Mouse (Mus musculus): Measurements from ENCODE around the gene Gm26558. TPM values are rescaled to one million over a fixed set of nuclear protein-coding genes. Genes with fewer than 3 reads are reported as not detected.

Gm26558 gene
- polyA plus RNA-seq (2015; fragmentation: Nextera tagmentation; extraction: Ambion mirVana) = 4.9 and 5.6 TPM in 2 replicates

DNA sequence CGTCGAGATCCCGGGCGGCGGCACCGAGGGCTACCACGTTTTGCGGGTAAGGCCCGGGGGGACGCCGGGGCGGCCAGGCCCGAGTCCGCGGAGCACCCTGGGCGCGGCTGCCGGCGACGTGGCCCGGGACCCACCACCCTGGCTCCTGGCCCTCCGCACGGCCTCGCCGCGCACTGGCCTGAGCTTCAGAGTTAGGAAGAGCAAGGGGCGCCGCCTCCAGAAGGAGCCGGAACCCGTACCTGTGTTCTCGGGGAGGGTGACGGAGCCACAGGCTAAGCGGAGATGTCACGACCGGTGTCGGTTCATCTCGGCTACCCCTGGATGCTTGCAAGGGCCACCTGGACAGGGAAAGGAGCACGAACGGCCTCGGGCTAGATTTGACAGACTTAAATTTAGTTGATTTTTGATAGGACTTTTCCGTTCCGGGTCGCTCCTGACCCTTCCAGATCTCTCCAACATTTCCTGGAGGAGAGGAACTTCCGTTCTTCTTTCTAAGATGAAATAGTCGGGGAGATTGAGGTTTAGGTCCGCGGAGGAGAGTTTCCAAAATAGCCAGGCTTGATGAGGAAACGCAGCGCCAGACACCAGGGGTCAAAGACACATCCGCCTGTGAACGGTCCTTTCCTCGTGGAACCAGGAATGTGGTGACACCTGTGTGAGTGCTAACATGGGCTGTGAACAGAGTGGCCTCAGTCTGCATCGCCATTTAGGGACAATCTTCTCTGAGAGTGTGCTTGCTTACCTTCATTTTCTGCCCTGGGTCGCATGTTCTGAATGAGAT lies at the start of gene Gm26558:
TSS of gene Gm26558 (minus strand) at position 394 of the 781 bp plus-strand sequence.
- H3K9me3 ChIP-seq (replicated peaks) = no peaks in the 10 kb centered on the region
- peak within 1 kb of the TSS; percentile 95 for H3K9ac ChIP-seq
- peak within 1 kb of the TSS; percentile 93 for H3K27ac ChIP-seq (replicated peaks)
- WGBS = under 1% methylated on average over 54 of the region's 54 CpGs
- peak within 1 kb of the TSS; percentile 98 for H3K4me3 ChIP-seq (replicated peaks)
- H3K4me2 ChIP-seq (replicated peaks) = peak within 1 kb of the TSS; percentile 71
- ATAC-seq (ENCODE audit: insufficient number of reproducible peaks, low FRiP score, low TSS enrichment, low read depth) = peak; percentile 78
- 0 out of 2 replicates have a peak, but pooled peaks cover 3% of the 10 kb centered on the region for H3K36me3 ChIP-seq
- H3K4me1 ChIP-seq = peaks cover 14% of the 10 kb centered on the region
- no peaks in the 10 kb centered on the region for H3K27me3 ChIP-seq

DNA sequence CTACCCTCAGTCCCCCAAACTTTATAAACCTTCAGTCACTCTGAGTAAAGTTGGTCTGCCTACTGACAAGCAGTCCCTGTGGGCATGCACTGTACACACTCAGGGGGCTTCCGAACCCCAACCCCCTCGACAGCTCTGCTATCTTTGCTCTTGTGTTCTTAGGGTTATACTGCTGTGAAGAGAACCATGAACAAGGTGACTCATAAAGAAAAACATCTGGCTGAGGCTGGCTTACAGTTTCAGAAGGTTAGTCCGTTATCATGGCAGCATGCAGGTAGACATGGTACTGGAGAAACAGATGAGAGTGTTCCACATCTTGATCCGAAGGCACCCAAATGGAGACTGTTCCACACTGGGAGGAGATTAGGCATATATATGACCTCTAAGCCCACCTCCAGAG lies 49.0 kb upstream of the Gm26558 start:
- peaks cover 45% of the 10 kb centered on the region for H3K36me3 ChIP-seq
- 91% methylated on average over 4 of the region's 4 CpGs for WGBS

DNA sequence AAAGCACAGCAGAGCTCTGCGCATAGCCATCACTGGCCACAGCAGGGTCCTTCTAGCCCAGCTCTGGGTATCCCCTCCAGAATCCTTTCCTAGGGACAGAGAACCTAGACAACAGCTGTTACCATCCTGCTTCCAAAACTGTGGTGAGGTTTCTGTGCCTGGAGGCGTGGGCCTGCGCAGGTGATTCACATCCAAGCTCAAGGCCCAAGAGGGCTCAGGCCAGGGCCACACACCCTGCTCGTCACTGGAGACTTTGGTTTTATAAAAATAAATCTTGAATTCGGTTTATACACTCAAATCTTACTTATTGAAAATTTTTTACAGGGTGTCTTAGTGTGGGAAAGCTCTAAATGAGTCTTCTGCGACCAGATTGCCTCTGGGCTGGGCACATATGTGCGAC lies 48.3 kb upstream of the Gm26558 start:
- H3K4me1 ChIP-seq = peaks cover 11% of the 10 kb centered on the region; the same call in 1 of the 2 replicates
- peaks cover 38% of the 10 kb centered on the region for H3K36me3 ChIP-seq
- WGBS = 90% methylated on average over 7 of the region's 7 CpGs
- ATAC-seq (ENCODE audit: insufficient number of reproducible peaks, low FRiP score, low TSS enrichment, low read depth) = no peak
- no peak overlapping the region for H3K4me2 ChIP-seq (replicated peaks)
- H3K27me3 ChIP-seq = no peaks in the 10 kb centered on the region
- no peak overlapping the region for H3K27ac ChIP-seq (replicated peaks)
- no peak overlapping the region for H3K4me3 ChIP-seq (replicated peaks)
- H3K9ac ChIP-seq = no peak overlapping the region
- no peaks in the 10 kb centered on the region for H3K9me3 ChIP-seq (replicated peaks)

More for the DNA sequence above, 49.0 kb upstream of the Gm26558 start:
- Histone ChIP-seq H3K27me3 (no peaks in the 10 kb centered on the region), H3K4me1 (peaks cover 11% of the 10 kb centered on the region; the same call in 1 of the 2 replicates), H3K9me3 (replicated peaks) (no peaks in the 10 kb centered on the region), H3K4me2 (replicated peaks) (no peak overlapping the region), H3K9ac (no peak overlapping the region), H3K4me3 (replicated peaks) (no peak overlapping the region), H3K27ac (replicated peaks) (no peak overlapping the region)
- ATAC-seq (ENCODE audit: insufficient number of reproducible peaks, low FRiP score, low TSS enrichment, low read depth) = no peak

DNA sequence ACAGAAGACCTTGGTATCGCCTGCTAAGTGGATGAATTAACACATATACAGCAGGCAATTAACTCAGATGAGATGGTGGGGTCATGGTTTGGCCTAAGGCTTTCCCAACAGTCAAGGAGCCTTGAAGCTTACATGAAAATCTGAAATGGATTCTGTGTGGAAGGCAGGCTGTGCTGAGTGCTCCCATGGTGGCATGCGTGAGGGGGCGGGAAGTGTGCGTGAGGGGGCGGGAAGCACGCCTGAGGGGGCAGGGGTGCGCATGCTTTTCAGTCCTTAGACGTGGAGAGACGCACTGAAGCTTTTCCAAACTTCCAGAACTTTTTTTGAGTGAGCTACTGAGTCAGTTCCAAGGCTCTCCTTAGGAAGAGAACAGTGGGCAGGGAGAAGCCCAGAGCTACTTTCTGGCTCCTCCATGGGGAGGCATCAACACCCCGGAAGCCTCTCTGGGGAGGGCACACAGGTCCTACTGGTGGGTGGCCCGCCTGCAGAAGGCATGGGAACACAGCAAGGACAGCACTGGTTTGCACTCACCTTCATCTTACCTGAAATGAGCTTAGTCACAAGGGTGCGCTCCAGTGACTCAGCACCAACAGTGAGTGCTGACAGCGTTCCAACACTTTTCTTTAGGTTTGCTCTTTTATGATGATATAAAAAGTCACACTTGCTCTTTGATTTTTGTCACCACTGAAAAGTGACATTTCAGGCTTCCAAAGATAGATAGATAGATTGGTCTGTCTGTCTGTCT lies 47.2 kb upstream of the Gm26558 start:
- no peak overlapping the region for H3K9ac ChIP-seq
- H3K36me3 ChIP-seq = peaks cover 33% of the 10 kb centered on the region
- H3K27me3 ChIP-seq = no peaks in the 10 kb centered on the region
- ATAC-seq (ENCODE audit: insufficient number of reproducible peaks, low FRiP score, low TSS enrichment, low read depth) = no peak
- no peaks in the 10 kb centered on the region for H3K9me3 ChIP-seq (replicated peaks)
- H3K4me3 ChIP-seq (replicated peaks) = no peak overlapping the region
- 71% methylated on average over 13 of the region's 13 CpGs for WGBS
- no peak overlapping the region for H3K27ac ChIP-seq (replicated peaks)
- peaks cover 17% of the 10 kb centered on the region for H3K4me1 ChIP-seq
- H3K4me2 ChIP-seq (replicated peaks) = no peak overlapping the region

DNA sequence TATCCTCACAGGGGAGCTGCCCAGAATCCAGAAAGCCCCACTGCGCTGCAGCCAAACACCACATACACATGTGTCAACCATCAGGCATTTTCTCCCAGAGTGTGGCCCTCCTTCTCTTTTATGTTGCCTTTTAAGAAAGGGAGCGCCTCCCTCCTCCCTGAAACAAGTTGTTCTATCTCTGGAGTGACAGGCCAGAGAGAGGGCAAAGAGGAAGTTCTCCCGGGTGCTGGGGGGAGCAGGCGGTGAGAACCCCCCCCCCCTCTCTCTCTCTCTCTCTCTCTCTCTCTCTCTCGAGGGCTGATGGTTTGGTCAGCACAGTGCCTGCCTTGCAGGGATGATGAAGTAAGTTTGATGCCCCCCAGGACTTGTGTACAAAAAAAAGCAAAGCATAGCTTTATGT lies 40.5 kb upstream of the Gm26558 start:
- Histone ChIP-seq H3K9ac (no peak overlapping the region), H3K9me3 (replicated peaks) (no peaks in the 10 kb centered on the region)

DNA sequence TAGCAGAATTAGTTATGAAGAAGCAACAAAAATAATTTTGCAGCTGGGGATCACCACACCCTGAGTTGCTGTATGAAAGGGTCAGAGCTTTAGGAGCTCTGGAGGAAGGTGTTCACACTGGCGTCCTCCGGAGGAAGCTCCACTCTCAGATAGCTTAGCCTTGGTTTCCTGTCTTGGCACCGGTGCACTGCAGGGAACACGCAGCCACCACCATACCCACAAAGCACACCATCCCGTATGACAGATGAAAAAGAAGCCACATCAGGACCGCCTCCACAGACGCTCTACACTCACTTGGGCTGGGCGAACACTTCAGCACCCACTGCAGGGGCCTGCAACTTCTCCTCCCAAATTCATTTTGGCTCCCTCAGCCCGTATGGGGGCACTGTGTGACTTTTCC lies 39.7 kb upstream of the Gm26558 start:
- Histone ChIP-seq H3K36me3 (no peaks in the 10 kb centered on the region), H3K9me3 (replicated peaks) (no peaks in the 10 kb centered on the region), H3K27ac (replicated peaks) (no peak overlapping the region), H3K4me3 (replicated peaks) (no peak overlapping the region), H3K4me2 (replicated peaks) (no peak overlapping the region), H3K27me3 (no peaks in the 10 kb centered on the region), H3K4me1 (peaks cover 6% of the 10 kb centered on the region; the same call in 1 of the 2 replicates), H3K9ac (no peak overlapping the region)
- ATAC-seq (ENCODE audit: insufficient number of reproducible peaks, low FRiP score, low TSS enrichment, low read depth) = no peak
- WGBS = 44% methylated on average over 9 of the region's 9 CpGs

More for the DNA sequence above, 40.5 kb upstream of the Gm26558 start:
- Histone ChIP-seq H3K4me2 (replicated peaks) (no peak overlapping the region), H3K36me3 (no peaks in the 10 kb centered on the region), H3K27me3 (no peaks in the 10 kb centered on the region), H3K4me1 (peaks cover 13% of the 10 kb centered on the region), H3K4me3 (replicated peaks) (no peak overlapping the region), H3K27ac (replicated peaks) (no peak overlapping the region)
- no peak for ATAC-seq (ENCODE audit: insufficient number of reproducible peaks, low FRiP score, low TSS enrichment, low read depth)
- WGBS = 30% methylated on average over 5 of the region's 5 CpGs

DNA sequence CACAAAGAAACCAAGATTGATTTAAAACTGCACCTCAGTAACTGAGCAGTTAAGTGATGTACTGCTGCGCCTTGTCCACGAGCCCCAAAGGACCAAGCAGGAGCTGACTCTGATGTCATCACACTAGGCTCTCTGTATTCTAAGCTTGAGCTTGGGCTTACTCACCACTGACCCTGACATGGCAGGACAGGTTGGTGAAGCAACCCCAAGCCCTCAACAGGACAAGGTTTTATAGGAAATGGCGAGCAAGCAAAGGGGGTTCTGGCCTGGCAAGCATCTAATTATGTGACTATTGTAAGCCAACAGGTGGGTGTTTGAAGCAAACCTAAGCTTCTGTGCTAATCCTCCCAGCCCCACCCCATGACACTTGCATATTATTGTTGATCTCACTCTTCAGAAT lies 38.9 kb upstream of the Gm26558 start:
- no peak overlapping the region for H3K4me3 ChIP-seq (replicated peaks)
- no peaks in the 10 kb centered on the region for H3K9me3 ChIP-seq (replicated peaks)
- no peaks in the 10 kb centered on the region for H3K27me3 ChIP-seq
- H3K27ac ChIP-seq (replicated peaks) = no peak overlapping the region
- no peaks in the 10 kb centered on the region for H3K36me3 ChIP-seq
- H3K4me1 ChIP-seq = peaks cover 6% of the 10 kb centered on the region; the same call in 1 of the 2 replicates
- 84% methylated on average over 3 of the region's 3 CpGs for WGBS
- H3K4me2 ChIP-seq (replicated peaks) = no peak overlapping the region
- H3K9ac ChIP-seq = no peak overlapping the region
- ATAC-seq (ENCODE audit: insufficient number of reproducible peaks, low FRiP score, low TSS enrichment, low read depth) = no peak

DNA sequence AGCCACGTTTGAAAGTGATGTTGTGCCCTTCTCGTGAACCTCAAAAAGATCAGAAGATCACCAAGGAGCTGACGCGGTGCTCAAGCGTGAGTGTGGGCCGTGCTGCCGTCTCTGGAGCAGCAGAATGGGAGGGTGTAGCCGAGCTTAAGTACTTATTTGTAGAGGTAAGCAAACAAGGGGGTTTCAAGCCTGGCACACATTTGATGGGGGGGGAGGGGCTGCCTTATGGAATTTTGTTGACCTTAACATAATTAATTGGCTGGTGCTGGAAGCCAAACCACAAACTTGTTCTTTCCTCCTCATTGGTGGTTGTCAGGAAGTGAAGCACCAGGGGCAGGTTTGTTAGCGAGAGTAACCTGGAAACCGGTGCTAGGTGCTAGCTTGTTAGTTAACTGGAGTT lies 33.8 kb upstream of the Gm26558 start:
- no peak for ATAC-seq (ENCODE audit: insufficient number of reproducible peaks, low FRiP score, low TSS enrichment, low read depth)
- H3K9me3 ChIP-seq (replicated peaks) = no peaks in the 10 kb centered on the region
- no peak overlapping the region for H3K4me3 ChIP-seq (replicated peaks)
- no peaks in the 10 kb centered on the region for H3K27me3 ChIP-seq
- H3K27ac ChIP-seq (replicated peaks) = no peak overlapping the region
- peaks cover 30% of the 10 kb centered on the region for H3K36me3 ChIP-seq
- no peaks in the 10 kb centered on the region; the same call in 1 of the 2 replicates for H3K4me1 ChIP-seq
- 82% methylated on average over 10 of the region's 10 CpGs for WGBS
- no peak overlapping the region for H3K9ac ChIP-seq
- H3K4me2 ChIP-seq (replicated peaks) = no peak overlapping the region

DNA sequence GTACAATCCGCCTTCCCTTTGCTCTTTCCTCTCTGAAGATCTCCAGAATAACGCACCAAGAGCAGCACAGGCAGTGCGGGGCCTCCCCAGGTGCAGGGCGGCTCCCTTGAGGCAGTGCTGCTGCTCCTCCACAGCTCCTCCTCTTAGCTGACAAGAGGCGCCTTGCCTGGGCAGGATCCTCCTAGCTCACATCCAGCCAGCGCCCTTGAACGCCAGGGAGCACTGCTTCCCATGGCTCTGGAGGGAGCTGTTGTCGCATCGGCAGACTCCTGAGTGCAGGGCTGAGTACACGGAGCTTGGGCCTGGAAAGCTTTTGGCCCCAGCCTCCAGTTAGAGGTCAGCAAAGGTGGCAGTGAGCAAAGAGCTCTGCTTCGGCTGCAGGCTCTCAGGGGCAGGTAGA lies 28.3 kb upstream of the Gm26558 start:
- Histone ChIP-seq H3K4me1 (no peaks in the 10 kb centered on the region), H3K4me2 (replicated peaks) (no peak overlapping the region), H3K27ac (replicated peaks) (no peak overlapping the region), H3K9me3 (replicated peaks) (no peaks in the 10 kb centered on the region), H3K36me3 (peaks cover 83% of the 10 kb centered on the region), H3K9ac (no peak overlapping the region), H3K4me3 (replicated peaks) (no peak overlapping the region), H3K27me3 (no peaks in the 10 kb centered on the region)
- WGBS = 70% methylated on average over 11 of the region's 11 CpGs
- ATAC-seq (ENCODE audit: insufficient number of reproducible peaks, low FRiP score, low TSS enrichment, low read depth) = peak; percentile 69; the same call in 1 of the 2 replicates

DNA sequence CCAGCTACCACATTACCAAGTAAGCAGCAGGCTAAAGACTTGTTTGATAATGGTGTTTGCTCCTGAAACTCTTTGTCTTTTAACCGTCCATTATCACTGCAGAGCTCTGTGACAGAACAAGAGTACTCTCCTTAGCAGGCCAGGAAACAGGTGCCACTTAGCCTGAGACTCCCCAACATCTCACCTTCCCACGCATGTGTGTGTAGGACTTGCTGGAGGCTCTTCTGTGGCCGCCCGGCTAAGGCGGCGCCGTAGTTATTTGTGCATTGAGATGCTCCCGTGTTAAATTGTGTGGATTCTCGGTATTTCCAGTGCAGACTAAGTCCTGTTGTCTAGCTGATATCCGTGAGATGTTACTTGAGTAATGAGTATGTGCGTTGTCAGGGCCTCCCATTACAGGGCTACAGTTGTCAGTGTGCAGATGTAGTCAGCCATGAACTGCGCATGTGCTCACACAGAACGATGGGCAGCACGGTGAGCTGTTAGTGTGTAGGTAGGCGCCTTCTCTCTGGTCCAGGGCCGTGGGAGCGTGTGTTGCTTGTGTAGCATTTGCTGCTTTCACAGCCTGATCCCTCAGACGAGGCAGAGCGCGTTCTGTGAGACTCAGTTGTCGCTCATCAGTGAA lies 26.7 kb upstream of the Gm26558 start:
- ATAC-seq (ENCODE audit: insufficient number of reproducible peaks, low FRiP score, low TSS enrichment, low read depth) = no peak

DNA sequence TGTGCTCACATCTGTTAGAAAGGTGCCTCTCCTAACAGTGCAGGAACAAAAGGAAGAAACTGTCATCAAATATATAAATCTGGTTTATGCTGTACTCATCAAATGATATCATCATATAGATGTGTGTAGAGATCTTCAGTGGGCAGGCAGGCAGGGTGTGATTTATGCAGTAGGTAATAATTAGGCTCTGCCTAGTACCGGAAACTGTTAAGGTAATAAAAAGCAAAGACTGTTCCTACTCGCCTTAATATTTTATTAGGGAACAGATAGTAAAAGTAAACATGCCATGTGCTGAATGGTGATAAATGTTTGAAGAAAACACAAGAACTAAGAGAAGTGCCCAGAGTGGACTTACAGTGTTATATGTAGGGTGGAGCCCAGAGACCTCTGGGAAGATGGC lies 20.4 kb upstream of the Gm26558 start:
- WGBS = 86% methylated on average over 2 of the region's 2 CpGs
- Histone ChIP-seq H3K36me3 (peaks cover 90% of the 10 kb centered on the region), H3K9me3 (replicated peaks) (no peaks in the 10 kb centered on the region), H3K27me3 (no peaks in the 10 kb centered on the region), H3K4me3 (replicated peaks) (no peak overlapping the region), H3K27ac (replicated peaks) (no peak overlapping the region), H3K4me2 (replicated peaks) (no peak overlapping the region), H3K9ac (no peak overlapping the region), H3K4me1 (no peaks in the 10 kb centered on the region)
- no peak for ATAC-seq (ENCODE audit: insufficient number of reproducible peaks, low FRiP score, low TSS enrichment, low read depth)

More for the DNA sequence above, 26.7 kb upstream of the Gm26558 start:
- Histone ChIP-seq H3K27me3 (no peaks in the 10 kb centered on the region), H3K36me3 (peaks cover 95% of the 10 kb centered on the region), H3K27ac (replicated peaks) (no peak overlapping the region), H3K9me3 (replicated peaks) (no peaks in the 10 kb centered on the region), H3K4me2 (replicated peaks) (no peak overlapping the region), H3K4me3 (replicated peaks) (no peak overlapping the region), H3K4me1 (no peaks in the 10 kb centered on the region), H3K9ac (no peak overlapping the region)
- 90% methylated on average over 21 of the region's 21 CpGs for WGBS

All from embryonic facial prominence, embryonic 15.5 days (tissue).